Mouse (Mus musculus): ENCODE results near the gene Chchd4. TPM values are rescaled to one million over a fixed set of nuclear protein-coding genes. Genes with fewer than 3 reads are reported as not detected.
A peak's percentile ranks its signal among the peaks of the same experiment; 100 is the strongest.
"Not testable (repeated sequence)": the region's sequence is repeated elsewhere in the genome, so short reads cannot be mapped to it uniquely, and the experiment has no call there.

Gene Chchd4
- polyA plus RNA-seq, 1 experiment from 2014 or later, result 27.3 TPM

DNA sequence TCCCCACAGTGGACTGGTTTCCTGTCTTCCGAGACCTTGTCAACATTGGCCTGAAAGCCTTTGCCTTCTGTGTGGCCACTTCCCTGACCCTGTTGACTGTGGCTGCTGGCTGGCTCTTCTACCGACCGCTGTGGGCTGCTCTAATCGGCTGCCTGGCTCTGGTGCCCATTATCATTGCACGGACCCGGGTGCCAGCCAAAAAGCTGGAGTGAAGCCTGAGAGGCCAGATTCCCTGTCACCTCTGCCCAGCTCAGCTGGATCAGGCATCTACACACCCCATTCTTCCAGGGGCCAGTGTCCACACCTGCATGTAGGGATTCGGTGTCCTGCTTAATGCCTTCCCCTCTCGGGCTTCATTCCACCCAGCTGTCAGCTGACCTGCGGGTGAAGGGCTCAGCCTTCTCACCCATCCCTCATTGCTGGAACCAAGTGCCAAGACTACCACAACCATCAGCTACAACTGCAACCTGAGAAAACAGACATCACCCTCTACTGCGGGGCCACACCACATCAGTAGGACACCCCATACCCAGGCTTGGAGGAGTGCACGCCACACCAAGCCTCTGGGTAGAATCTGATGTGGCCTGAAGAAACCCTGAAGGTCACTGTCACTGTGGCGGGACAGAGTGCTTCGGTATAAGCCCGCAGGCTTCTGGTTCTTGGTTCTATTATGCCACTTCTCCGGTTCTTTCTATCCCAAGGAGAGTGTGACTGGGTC, 13.5 kb upstream of the Chchd4 start:
- Histone ChIP-seq H3K4me3 (ENCODE audit: low read depth, low read length) (no peak overlapping the region), H3K36me3 (ENCODE audit: control insufficient read depth, insufficient read depth, low read length) (peaks cover 17% of the 10 kb centered on the region)
- 93% methylated on average over 15 of the region's 15 CpGs for WGBS

DNA sequence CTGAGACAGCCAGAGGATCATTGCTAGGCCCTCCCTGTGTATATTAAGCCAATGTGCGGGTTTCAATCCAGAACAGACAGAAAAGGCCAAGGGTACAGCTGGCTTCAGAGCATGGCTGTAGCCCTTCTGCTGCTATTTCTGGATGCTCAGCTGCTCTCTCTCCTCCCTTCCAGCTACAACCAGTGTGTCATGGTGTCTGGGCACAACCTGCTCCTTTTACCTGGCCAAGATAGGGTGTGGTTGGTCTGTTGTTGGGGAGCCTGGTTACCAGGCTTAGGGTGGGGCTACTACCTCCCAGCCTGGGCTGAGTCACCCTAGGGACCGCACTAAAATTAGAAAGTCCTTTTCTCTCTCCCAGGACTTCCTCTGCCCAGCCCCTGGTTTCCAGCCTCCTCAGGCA, 10.0 kb upstream of the Chchd4 start:
- Histone ChIP-seq H3K9ac (ENCODE audit: low read length) (no peak overlapping the region), H3K4me2 (ENCODE audit: low read depth, severe bottlenecking) (no peak overlapping the region), H3K27me3 (ENCODE audit: control insufficient read depth, insufficient read depth, low read length) (no peaks in the 10 kb centered on the region), H3K4me1 (ENCODE audit: control insufficient read depth, insufficient read depth, low read length) (no peaks in the 10 kb centered on the region), H3K9me3 (ENCODE audit: control insufficient read depth, low read length) (no peaks in the 10 kb centered on the region), H3K36me3 (ENCODE audit: control insufficient read depth, insufficient read depth, low read length) (peaks cover 25% of the 10 kb centered on the region), H3K4me3 (ENCODE audit: low read depth, low read length) (no peak overlapping the region), H3K27ac (replicated peaks; ENCODE audit: low read depth, low read length) (no peak overlapping the region)
- no peak for ATAC-seq (ENCODE audit: insufficient number of reproducible peaks, low FRiP score, low TSS enrichment, low read depth)
- 98% methylated on average over 2 of the region's 2 CpGs for WGBS
- DNase-seq (ENCODE audit: low spot score), result no peak

More for the DNA sequence above, 13.5 kb upstream of the Chchd4 start:
- H3K4me2 ChIP-seq (ENCODE audit: low read depth, severe bottlenecking), result no peak overlapping the region
- no peaks in the 10 kb centered on the region for H3K4me1 ChIP-seq (ENCODE audit: control insufficient read depth, insufficient read depth, low read length)
- no peaks in the 10 kb centered on the region for H3K27me3 ChIP-seq (ENCODE audit: control insufficient read depth, insufficient read depth, low read length)
- no peak overlapping the region for H3K27ac ChIP-seq (replicated peaks; ENCODE audit: low read depth, low read length)
- no peaks in the 10 kb centered on the region for H3K9me3 ChIP-seq (ENCODE audit: control insufficient read depth, low read length)
- DNase-seq (ENCODE audit: low spot score), result no peak
- no peak for ATAC-seq (ENCODE audit: insufficient number of reproducible peaks, low FRiP score, low TSS enrichment, low read depth)
- H3K9ac ChIP-seq (ENCODE audit: low read length), result no peak overlapping the region

DNA sequence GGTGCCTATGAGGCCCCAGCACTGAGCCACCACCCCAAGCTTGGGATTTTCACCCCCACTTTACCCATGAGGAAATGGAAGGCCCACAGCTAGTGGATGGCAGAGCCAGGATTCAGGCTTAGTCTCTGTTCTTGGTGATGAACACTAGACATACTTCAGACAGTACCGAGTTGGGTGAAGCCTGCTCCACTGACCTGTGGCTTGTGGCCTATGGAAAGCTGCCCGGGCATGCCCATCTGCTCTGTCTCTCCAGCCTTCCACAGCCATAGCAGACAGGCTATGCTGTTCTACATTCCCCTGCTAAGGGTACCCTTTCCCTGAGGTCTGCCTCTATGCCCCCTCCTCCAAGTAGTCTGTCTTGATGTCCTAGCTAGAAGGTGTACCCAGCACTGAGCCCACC, 3.2 kb upstream of the Chchd4 start:
- Histone ChIP-seq H3K4me2 (ENCODE audit: low read depth, severe bottlenecking) (no peak overlapping the region), H3K4me3 (ENCODE audit: low read depth, low read length) (no peak overlapping the region), H3K27ac (replicated peaks; ENCODE audit: low read depth, low read length) (no peak overlapping the region), H3K9ac (ENCODE audit: low read length) (no peak overlapping the region), H3K36me3 (ENCODE audit: control insufficient read depth, insufficient read depth, low read length) (peaks cover 18% of the 10 kb centered on the region), H3K27me3 (ENCODE audit: control insufficient read depth, insufficient read depth, low read length) (no peaks in the 10 kb centered on the region), H3K4me1 (ENCODE audit: control insufficient read depth, insufficient read depth, low read length) (peaks cover 13% of the 10 kb centered on the region), H3K9me3 (ENCODE audit: control insufficient read depth, low read length) (no peaks in the 10 kb centered on the region)
- DNase-seq (ENCODE audit: low spot score), result no peak
- ATAC-seq (ENCODE audit: insufficient number of reproducible peaks, low FRiP score, low TSS enrichment, low read depth), result no peak
- WGBS, result 91% methylated on average over 2 of the region's 2 CpGs

DNA sequence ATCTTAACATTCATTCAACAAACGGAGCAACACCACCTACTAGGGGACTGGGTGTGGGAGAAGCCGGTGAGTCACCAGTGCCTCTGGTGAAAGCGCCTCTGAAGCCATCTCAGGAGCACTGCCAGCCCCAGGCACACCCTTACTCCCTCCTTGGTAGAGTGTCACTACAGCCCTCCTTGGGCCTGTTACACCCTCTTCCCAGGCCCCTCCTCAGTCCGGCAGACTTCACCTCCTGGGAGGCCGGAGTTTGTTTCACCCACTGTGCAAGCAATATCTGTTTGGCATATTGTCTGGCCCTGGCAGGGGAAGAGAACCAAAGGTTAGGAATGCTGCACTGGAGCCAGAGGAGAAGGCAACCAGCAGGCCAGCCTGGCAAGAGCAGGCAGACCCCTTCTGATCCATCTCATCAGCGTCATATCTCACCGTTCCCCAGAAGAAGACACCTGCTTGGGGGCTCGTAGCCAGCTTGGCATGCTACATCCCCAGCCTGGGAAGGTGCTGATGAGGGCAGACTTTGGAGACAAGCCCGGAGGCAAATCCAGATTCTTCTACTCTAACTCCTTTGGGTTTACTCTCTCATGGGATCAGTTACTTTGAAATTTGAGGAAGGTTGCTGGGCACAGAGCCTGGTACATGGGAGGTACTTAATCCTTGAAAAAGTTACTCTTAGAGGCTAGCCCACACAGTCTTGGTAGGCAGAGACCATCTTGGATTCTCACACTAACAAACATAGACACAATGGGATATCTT, 1.3 kb upstream of the Chchd4 start:
- ATAC-seq (ENCODE audit: insufficient number of reproducible peaks, low FRiP score, low TSS enrichment, low read depth) (0 out of 2 replicates have a peak, but pooled peaks have one; percentile 0), DNase-seq (ENCODE audit: low spot score) (no peak)
- Histone ChIP-seq H3K36me3 (ENCODE audit: control insufficient read depth, insufficient read depth, low read length) (peaks cover 13% of the 10 kb centered on the region), H3K9ac (ENCODE audit: low read length) (peak overlapping the region; percentile 85), H3K4me2 (ENCODE audit: low read depth, severe bottlenecking) (peak overlapping the region; percentile 83), H3K27ac (replicated peaks; ENCODE audit: low read depth, low read length) (no peak overlapping the region), H3K4me1 (ENCODE audit: control insufficient read depth, insufficient read depth, low read length) (peaks cover 13% of the 10 kb centered on the region), H3K27me3 (ENCODE audit: control insufficient read depth, insufficient read depth, low read length) (no peaks in the 10 kb centered on the region), H3K4me3 (ENCODE audit: low read depth, low read length) (peak overlapping the region; percentile 80), H3K9me3 (ENCODE audit: control insufficient read depth, low read length) (no peaks in the 10 kb centered on the region)
- 63% methylated on average over 9 of the region's 9 CpGs for WGBS

DNA sequence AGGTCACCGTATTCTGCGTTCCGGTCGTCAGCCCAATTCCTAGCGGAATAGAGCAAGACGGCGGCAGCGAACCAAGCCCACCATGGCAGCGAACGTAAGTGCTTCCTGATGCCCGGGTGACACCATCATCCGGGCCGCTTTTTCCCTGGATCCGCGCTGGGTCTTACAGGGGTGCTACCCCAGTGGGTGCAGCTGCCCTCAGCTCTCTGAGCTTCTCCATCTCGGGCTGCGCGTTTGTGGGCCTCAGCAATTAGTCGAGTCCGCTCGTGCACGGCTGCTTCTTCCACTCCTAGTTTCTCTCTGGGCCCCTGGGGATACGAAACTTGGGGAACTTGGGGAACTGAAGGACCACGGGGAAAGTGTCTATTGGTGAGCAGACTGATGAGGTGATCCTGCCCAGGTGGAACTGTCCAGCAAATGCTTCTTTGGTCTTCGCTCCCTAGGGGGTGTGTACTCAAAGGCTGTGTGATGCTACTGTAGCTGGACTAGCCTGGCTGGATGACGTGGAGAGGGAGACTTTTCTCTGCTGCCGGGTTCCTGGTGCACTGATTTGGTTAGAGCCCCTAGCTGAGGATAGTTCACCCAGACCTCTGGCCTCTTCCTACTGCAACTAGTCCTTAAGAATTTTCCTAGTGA, 577 bp upstream of the Chchd4 start:
- Histone ChIP-seq H3K4me3 (ENCODE audit: low read depth, low read length) (peak overlapping the region; percentile 80), H3K9ac (ENCODE audit: low read length) (peak overlapping the region; percentile 85), H3K4me1 (ENCODE audit: control insufficient read depth, insufficient read depth, low read length) (peaks cover 13% of the 10 kb centered on the region), H3K27ac (replicated peaks; ENCODE audit: low read depth, low read length) (0 out of 2 replicates have a peak overlapping the region, but pooled peaks have one; percentile 36), H3K27me3 (ENCODE audit: control insufficient read depth, insufficient read depth, low read length) (no peaks in the 10 kb centered on the region), H3K4me2 (ENCODE audit: low read depth, severe bottlenecking) (peak overlapping the region; percentile 83), H3K9me3 (ENCODE audit: control insufficient read depth, low read length) (no peaks in the 10 kb centered on the region), H3K36me3 (ENCODE audit: control insufficient read depth, insufficient read depth, low read length) (peaks cover 8% of the 10 kb centered on the region)
- ATAC-seq (ENCODE audit: insufficient number of reproducible peaks, low FRiP score, low TSS enrichment, low read depth) (peak; percentile 52), DNase-seq (ENCODE audit: low spot score) (no peak)
- WGBS, result under 1% methylated on average over 27 of the region's 27 CpGs

DNA sequence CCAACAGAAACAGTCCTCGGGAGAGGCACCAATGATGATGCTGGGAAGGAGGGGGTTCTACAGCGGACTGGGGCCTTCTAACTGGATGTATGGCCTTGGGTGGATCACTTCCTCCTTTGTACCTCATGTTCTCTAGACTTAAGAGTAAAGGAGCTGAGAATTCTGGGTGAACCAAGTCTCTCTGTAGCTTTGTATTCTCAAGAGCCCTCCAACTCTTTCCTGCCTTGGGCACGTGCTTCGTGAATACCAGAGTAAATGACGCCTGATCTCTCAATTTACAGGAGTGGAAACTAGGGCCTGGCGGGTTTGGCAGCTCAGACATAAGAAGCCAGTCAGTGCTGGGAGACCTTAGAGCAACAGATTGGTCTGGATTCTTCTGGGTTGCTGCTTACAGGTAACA, 1.0 kb downstream of the Chchd4 start:
- Histone ChIP-seq H3K27ac (replicated peaks; ENCODE audit: low read depth, low read length) (no peak overlapping the region), H3K36me3 (ENCODE audit: control insufficient read depth, insufficient read depth, low read length) (peaks cover 4% of the 10 kb centered on the region; the same call in 1 of the 2 replicates), H3K9me3 (ENCODE audit: control insufficient read depth, low read length) (no peaks in the 10 kb centered on the region), H3K27me3 (ENCODE audit: control insufficient read depth, insufficient read depth, low read length) (no peaks in the 10 kb centered on the region), H3K4me3 (ENCODE audit: low read depth, low read length) (peak overlapping the region; percentile 80), H3K4me2 (ENCODE audit: low read depth, severe bottlenecking) (peak overlapping the region; percentile 47), H3K9ac (ENCODE audit: low read length) (peak overlapping the region; percentile 79), H3K4me1 (ENCODE audit: control insufficient read depth, insufficient read depth, low read length) (peaks cover 13% of the 10 kb centered on the region)
- ATAC-seq (ENCODE audit: insufficient number of reproducible peaks, low FRiP score, low TSS enrichment, low read depth), result no peak
- 25% methylated on average over 6 of the region's 6 CpGs for WGBS
- DNase-seq (ENCODE audit: low spot score), result no peak

DNA sequence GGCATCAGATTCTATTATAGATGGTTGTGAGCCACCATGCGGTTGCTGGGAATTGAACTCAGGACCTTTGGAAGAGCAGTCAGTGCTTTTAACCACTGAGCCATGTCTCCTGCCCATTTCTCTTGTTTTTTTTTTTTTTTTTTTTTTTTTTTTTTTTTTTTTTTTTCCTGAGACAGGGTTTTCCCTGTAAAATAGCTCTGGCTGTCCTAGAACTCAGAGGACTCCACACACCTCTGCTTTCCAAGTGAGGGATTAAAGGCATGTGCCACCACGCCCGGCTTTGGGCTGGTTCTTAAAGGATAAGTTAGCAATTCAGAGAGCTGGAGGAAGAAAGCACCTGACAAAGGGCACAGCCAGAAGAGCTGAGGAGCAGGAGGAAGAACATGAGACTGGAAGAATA, 1.9 kb downstream of the Chchd4 start:
- not testable (repeated sequence) for H3K27me3 ChIP-seq (ENCODE audit: control insufficient read depth, insufficient read depth, low read length); H3K4me3 ChIP-seq (ENCODE audit: low read depth, low read length); DNase-seq (ENCODE audit: low spot score); H3K36me3 ChIP-seq (ENCODE audit: control insufficient read depth, insufficient read depth, low read length); ATAC-seq (ENCODE audit: insufficient number of reproducible peaks, low FRiP score, low TSS enrichment, low read depth); H3K9me3 ChIP-seq (ENCODE audit: control insufficient read depth, low read length); H3K4me2 ChIP-seq (ENCODE audit: low read depth, severe bottlenecking); H3K9ac ChIP-seq (ENCODE audit: low read length); H3K27ac ChIP-seq (replicated peaks; ENCODE audit: low read depth, low read length)
- H3K4me1 ChIP-seq (ENCODE audit: control insufficient read depth, insufficient read depth, low read length), result peaks cover 13% of the 10 kb centered on the region
- 91% methylated on average over 3 of the region's 3 CpGs for WGBS

DNA sequence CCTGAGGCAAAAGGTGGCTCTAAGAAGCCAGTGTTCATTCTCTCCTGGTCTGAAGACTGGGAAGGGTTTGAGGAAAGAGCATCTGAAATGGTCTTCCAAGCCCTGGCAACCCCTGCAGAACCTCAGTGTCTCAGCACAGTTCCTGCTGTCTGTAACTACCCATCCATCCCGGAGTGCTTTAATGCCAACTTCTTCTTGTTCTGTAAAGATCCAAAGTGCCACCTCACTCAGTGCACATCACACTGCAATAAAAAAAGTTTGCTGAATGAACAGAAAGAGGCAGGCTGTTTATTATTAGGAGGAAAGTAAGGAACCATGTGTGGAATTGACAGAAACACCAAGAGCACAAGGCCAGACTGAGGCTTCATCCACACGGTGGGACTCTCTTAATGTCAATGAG, 2.6 kb downstream of the Chchd4 start:
- Histone ChIP-seq H3K9me3 (ENCODE audit: control insufficient read depth, low read length) (no peaks in the 10 kb centered on the region), H3K27ac (replicated peaks; ENCODE audit: low read depth, low read length) (no peak overlapping the region), H3K27me3 (ENCODE audit: control insufficient read depth, insufficient read depth, low read length) (no peaks in the 10 kb centered on the region), H3K36me3 (ENCODE audit: control insufficient read depth, insufficient read depth, low read length) (peaks cover 2% of the 10 kb centered on the region; the same call in 1 of the 2 replicates), H3K4me1 (ENCODE audit: control insufficient read depth, insufficient read depth, low read length) (peaks cover 13% of the 10 kb centered on the region), H3K9ac (ENCODE audit: low read length) (no peak overlapping the region), H3K4me2 (ENCODE audit: low read depth, severe bottlenecking) (no peak overlapping the region), H3K4me3 (ENCODE audit: low read depth, low read length) (no peak overlapping the region)
- WGBS, result 78% methylated on average over 2 of the region's 2 CpGs
- DNase-seq (ENCODE audit: low spot score) (no peak), ATAC-seq (ENCODE audit: insufficient number of reproducible peaks, low FRiP score, low TSS enrichment, low read depth) (no peak)
